Mouse (Mus musculus) cerebellum, postnatal 4 days (tissue): ENCODE measurements at regions not wholly inside any gene's neighbourhood (a gene's known extent, or its start where the extent isn't known, plus 50 kb on each side); places are given as distances from the start of the nearest gene placed in this dataset.
"Not testable (repeated sequence)": the region's sequence is repeated elsewhere in the genome, so short reads cannot be mapped to it uniquely, and the experiment has no call there.

Source experiments
- DNase-seq, 2 experiments: peaks; one replicate each; pipeline ENCODE4 v3.0.0; 2022; ENCODE audit warnings: low spot score in 2 of 2, mixed read lengths in 1 of 2

GRCm38 (mm10) chr10:69044171-69044651 is 107.0 kb upstream of the Rhobtb1 start:
- DNase-seq = no peak

GRCm38 (mm10) chr10:69045275-69045674 is 106.0 kb upstream of the Rhobtb1 start:
- DNase-seq = no peak

GRCm38 (mm10) chr10:69046008-69046555 is 105.2 kb upstream of the Rhobtb1 start:
- DNase-seq = no peak

GRCm38 (mm10) chr10:69078008-69078407 is 73.2 kb upstream of the Rhobtb1 start:
- DNase-seq = no peak

- no peak for DNase-seq
Measured at GRCm38 (mm10) chr10:69086184-69086583, 65.0 kb upstream of the Rhobtb1 start.

GRCm38 (mm10) chr10:69091872-69092271 is 59.4 kb upstream of the Rhobtb1 start:
- DNase-seq = no peak

- DNase-seq = no peak
Measured at GRCm38 (mm10) chr10:69100021-69100420, 51.2 kb upstream of the Rhobtb1 start.

- DNase-seq = not testable (repeated sequence)
Measured at GRCm38 (mm10) chr10:69100742-69101141, 50.5 kb upstream of the Rhobtb1 start.
